Mouse (Mus musculus) stomach, postnatal 0 days (tissue): ENCODE results near the gene Hyal2. TPM values are rescaled to one million over a fixed set of nuclear protein-coding genes. Genes with fewer than 3 reads are reported as not detected.

Source experiments
- ATAC-seq: fragments of 200-750 bp; cut with Nextera tagmentation; 2 replicates; pipeline ENCODE4 v1.8.0; 2017; ENCODE audit not compliant: low FRiP score, low TSS enrichment
- DNase-seq: peaks from one replicate; pipeline ENCODE4 v3.0.0-alpha.2; 2016; ENCODE audit warnings: low spot score
- H3K27ac ChIP-seq: fragments of 300-500 bp; sonication (generic); replicated peaks from 2 replicates; pipeline ENCODE4 v1.5.1; 2014; ENCODE audit warnings: mild to moderate bottlenecking, control low read depth
- H3K27me3 ChIP-seq: fragments of 300-500 bp; sonication (generic); 2 replicates; pipeline ENCODE4 v1.6.1; 2014; ENCODE audit warnings: low read length; ENCODE audit not compliant: control insufficient read depth, insufficient read depth
- H3K36me3 ChIP-seq: fragments of 300-500 bp; sonication (generic); 2 replicates; pipeline ENCODE4 v1.6.1; 2014; ENCODE audit warnings: low read length, mixed read lengths; ENCODE audit not compliant: control insufficient read depth, insufficient read depth
- H3K4me1 ChIP-seq: fragments of 300-500 bp; sonication (generic); replicated peaks from 2 replicates; pipeline ENCODE4 v1.6.1; 2014; ENCODE audit warnings: antibody characterized with exemption; ENCODE audit not compliant: control insufficient read depth, insufficient read depth
- H3K4me2 ChIP-seq: fragments of 300-500 bp; sonication (generic); replicated peaks from 2 replicates; pipeline ENCODE4 v1.6.1; 2014; ENCODE audit warnings: low read depth, mild to moderate bottlenecking, control low read depth, moderate library complexity
- H3K4me3 ChIP-seq: fragments of 300-500 bp; sonication (generic); 2 replicates; pipeline ENCODE4 v1.5.1; 2014; ENCODE audit warnings: low read depth, low read length, control low read depth
- H3K9ac ChIP-seq: fragments of 300-500 bp; sonication (generic); 2 replicates; pipeline ENCODE4 v1.6.1; 2014; ENCODE audit warnings: mild to moderate bottlenecking, low read length, control low read depth, mixed read lengths
- H3K9me3 ChIP-seq: fragments of 300-500 bp; sonication (generic); 2 replicates; pipeline ENCODE4 v1.6.1; 2016; ENCODE audit warnings: low read length; ENCODE audit not compliant: control insufficient read depth
- CTCF ChIP-seq: IDR thresholded peaks from 2 replicates; pipeline ENCODE4 v1.5.1; 2016; ENCODE audit warnings: antibody characterized with exemption, low read depth, mild to moderate bottlenecking, moderate library complexity
- EP300 ChIP-seq: optimal IDR thresholded peaks from 2 replicates; pipeline ENCODE3; 2016; ENCODE audit warnings: antibody characterized with exemption
- WGBS: fragments of 180-500 bp; shearing (Covaris S2); extraction: QIAGEN DNeasy Blood & Tissue Kit; methylation state at CpG from one replicate; pipeline ENCODE4 v1.1.7; 2014; 5-methylcytosine and 5-hydroxymethylcytosine counted together
- polyA plus RNA-seq: library from polyadenylated mRNA; unstranded; fragments of >200 nt; fragmentation: Nextera tagmentation; extraction: Ambion mirVana; gene quantifications from 2 replicates; pipeline ENCODE4 v1.2.1, GENCODE M21; 2015

Hyal2 gene
- polyA plus RNA-seq, 1 experiment from 2014 or later, result 50.4 TPM

DNA sequence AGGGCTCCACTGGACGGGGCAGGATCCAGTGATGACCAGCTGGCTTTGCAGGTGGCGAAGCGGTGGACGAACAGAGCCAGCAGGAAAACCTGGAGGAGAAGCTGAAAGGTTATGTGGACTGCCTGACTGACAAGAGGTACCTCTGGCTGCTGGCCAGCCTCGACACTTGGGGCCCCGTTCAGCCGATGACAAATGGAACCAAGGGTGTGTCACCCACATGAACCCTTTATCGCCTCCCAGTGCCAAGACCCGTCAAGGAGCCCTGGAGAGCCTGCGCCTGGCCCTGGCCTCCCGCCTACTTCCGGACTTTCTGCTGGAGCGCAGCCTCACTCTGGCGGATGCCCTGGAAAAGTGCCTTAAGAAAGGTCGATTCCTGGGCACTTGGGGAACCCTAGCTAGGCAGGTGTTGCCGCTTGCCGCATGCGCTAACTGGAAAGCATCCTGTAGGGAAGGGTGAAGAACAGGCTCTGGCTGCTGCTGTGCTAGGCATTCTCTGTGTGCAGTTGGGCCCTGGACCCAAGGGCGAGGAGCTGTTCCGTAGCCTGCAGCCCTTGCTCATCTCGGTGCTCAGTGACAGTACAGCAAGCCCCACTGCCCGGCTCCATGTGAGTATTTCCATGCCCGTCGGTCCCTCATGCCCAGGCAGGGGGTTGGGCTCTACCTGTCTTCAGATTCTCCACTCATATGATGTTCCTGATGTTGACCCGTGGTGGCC lies 22.5 kb downstream of the Hyal2 start:
- Histone ChIP-seq H3K4me3 (0 out of 2 replicates have a peak overlapping the region, but pooled peaks have one; percentile 6), H3K4me2 (peak overlapping the region; percentile 29; the same call in 1 of the 2 replicates)
- peak; percentile 94 for DNase-seq

DNA sequence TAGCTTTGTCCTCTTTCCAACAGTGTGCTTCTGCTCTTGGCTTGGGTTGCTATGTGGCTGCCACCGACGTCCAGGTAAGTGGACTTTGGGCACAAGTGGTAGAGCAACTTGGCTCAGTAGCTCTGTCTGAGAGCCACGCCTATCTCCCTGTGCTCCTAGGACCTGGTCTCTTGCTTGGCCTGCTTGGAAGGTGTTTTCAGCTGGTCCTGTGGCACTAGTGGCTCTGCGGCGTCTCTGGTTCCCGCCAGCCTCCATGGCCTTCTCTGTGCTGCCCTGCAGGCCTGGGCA lies 23.0 kb downstream of the Hyal2 start:
- peaks cover 4% of the 10 kb centered on the region for H3K4me1 ChIP-seq
- H3K9me3 ChIP-seq, result no peaks in the 10 kb centered on the region
- peak overlapping the region; percentile 89 for H3K27ac ChIP-seq
- H3K4me3 ChIP-seq, result no peak overlapping the region
- WGBS, result 78% methylated on average over 6 of the region's 6 CpGs
- peak; percentile 68 for DNase-seq
- peak overlapping the region; percentile 29; the same call in 1 of the 2 replicates for H3K4me2 ChIP-seq
- TF ChIP-seq CTCF, result no peak
- TF ChIP-seq EP300, result no peak
- peak; percentile 27; the same call in 1 of the 2 replicates for ATAC-seq
- no peaks in the 10 kb centered on the region for H3K27me3 ChIP-seq
- no peak overlapping the region for H3K9ac ChIP-seq
- peaks cover 30% of the 10 kb centered on the region for H3K36me3 ChIP-seq

More for the DNA sequence above, 22.5 kb downstream of the Hyal2 start:
- WGBS, result 65% methylated on average over 25 of the region's 25 CpGs
- Histone ChIP-seq H3K9me3 (no peaks in the 10 kb centered on the region), H3K27me3 (no peaks in the 10 kb centered on the region), H3K36me3 (peaks cover 30% of the 10 kb centered on the region), H3K9ac (peak overlapping the region; percentile 13; the same call in 1 of the 2 replicates), H3K4me1 (peaks cover 4% of the 10 kb centered on the region), H3K27ac (peak overlapping the region; percentile 89)
- TF ChIP-seq EP300 (no peak), CTCF (peak; percentile 29; the same call in 1 of the 2 replicates)
- ATAC-seq, result peak; percentile 68

DNA sequence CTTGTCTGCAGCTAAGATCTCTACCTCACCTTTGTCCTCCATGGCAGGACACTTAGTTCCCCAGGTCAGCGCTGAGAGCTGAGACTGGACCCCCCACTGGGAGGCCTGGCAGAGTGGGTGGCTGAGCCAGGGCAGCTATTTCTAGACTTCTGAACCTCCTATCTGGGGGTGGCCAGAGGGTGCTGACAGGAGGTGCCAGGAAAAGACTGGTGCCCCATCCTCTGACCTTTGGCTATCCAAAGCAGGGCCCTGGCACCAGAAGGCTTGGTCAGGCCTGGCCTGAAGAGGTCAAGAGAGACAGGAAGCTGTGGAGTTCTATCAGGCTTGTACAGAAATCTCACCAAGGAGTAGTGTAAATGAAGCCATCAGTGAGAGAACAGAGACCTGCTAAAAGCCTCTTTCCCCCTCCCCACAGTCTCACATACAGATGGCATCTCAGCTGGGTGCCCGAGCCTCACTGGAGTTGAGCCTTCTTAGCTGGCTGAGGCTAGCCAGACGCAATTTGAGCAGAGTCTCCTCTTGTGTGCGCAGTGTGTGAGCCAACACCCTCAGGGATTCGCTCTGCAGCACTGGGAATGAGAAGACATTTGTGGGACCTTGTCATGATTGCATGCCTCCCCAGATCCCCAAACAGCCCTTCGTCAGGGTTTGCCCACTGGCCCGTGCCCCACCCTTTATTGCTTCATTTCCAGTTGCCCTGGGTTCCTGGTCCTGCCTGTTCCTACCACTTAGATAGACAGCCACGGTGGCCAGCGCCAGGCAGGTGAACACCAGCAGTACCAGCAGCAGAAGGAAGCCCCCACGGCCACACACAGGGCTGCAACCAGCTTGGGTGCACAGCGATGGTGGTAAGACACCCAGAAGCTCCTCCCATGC lies 25.6 kb downstream of the Hyal2 start:
- no peak overlapping the region for H3K4me2 ChIP-seq
- H3K9me3 ChIP-seq, result no peaks in the 10 kb centered on the region
- H3K4me3 ChIP-seq, result no peak overlapping the region
- 78% methylated on average over 11 of the region's 11 CpGs for WGBS
- no peak overlapping the region for H3K27ac ChIP-seq
- no peaks in the 10 kb centered on the region for H3K27me3 ChIP-seq
- peaks cover 30% of the 10 kb centered on the region for H3K36me3 ChIP-seq
- ATAC-seq (no peak), DNase-seq (no peak)
- peaks cover 2% of the 10 kb centered on the region for H3K4me1 ChIP-seq
- H3K9ac ChIP-seq, result no peak overlapping the region
- TF ChIP-seq EP300, result no peak
- TF ChIP-seq CTCF, result no peak

DNA sequence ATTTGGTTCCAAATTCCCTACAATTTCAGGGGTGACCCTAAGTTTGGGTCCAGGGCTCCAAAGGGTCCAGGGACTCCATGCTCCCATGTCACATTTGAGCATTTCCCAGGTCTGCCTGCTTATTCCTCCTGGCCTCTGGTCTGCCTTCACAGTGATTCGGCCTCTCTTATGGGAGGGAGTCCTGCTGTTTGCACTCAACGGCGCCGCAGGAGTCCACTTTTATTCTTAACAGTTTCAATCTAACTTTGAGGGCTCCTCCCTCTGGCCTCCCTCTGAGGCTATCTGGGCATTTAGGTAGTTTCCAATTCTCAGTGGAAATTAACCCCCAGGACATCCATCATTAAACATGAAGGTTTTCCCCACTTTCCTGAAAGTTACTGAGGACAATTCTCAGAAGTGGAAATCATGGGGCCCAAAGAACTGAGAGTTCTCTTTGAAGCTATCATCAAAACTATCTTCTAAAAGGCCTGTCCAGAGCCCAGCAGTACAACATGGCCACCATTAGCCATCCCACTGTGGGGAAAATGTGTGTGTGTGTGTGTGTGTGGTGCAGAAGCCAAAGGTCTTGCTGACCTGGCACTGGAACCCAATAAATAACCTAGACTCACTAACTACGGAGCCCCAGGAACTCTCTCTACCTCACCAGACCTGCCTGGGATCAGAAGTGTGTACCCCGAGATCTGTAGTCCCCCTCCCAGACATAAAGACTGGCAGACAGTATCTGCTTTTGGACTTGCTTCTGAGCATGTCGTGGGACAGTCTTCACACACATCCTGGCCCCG lies 26.7 kb downstream of the Hyal2 start:
- H3K4me2 ChIP-seq, result no peak overlapping the region
- H3K27ac ChIP-seq, result no peak overlapping the region
- H3K36me3 ChIP-seq, result peaks cover 30% of the 10 kb centered on the region
- no peak for ATAC-seq
- H3K4me1 ChIP-seq, result no peaks in the 10 kb centered on the region
- no peaks in the 10 kb centered on the region for H3K27me3 ChIP-seq
- H3K4me3 ChIP-seq, result no peak overlapping the region
- WGBS, result 69% methylated on average over 8 of the region's 8 CpGs
- no peak for DNase-seq
- H3K9ac ChIP-seq, result no peak overlapping the region
- H3K9me3 ChIP-seq, result no peaks in the 10 kb centered on the region
- no peak for TF ChIP-seq EP300
- TF ChIP-seq CTCF, result no peak

DNA sequence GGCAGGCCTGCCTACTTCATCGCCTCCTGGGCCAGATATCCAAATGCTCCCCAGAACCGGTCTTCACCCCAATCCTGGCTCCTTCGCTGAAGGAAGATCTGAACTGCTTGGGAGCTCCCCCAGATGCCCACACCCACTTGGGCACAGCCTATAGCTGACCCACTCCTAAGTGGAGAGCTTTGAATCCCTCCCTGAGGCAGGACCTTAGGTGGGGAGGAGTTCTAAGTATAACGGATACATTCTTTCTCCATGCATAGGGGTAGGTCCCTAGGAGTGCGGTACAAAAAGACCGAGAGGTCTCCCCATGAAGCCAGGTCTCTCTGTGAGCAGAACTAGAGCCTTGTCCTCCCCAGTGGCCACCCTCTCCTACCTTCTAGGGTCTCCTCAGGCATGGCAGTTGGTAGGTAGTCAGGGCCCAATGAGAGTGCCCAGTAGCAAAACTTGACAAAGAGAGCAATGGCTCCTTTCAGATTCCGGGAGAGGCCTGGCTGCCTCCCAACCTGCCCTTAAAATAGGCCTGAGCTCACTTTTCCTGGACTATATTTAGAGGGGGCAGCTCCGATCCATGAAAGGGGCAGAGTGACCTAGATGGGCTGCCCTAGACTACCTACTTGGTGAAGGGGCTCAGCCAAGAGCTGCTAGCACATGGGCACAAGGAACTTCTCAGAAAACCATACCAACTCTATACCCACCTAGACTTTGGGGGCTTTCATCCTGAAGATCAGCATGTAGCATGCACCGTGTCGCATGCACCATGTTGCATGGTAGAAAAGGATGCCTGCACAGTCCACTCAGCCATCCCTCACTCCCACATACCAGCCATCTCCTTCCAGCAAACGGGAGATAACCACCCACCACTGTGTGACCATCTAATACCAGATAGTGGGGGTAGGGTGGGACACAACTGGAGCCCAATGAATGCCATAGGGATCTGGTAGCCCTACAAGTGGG lies 29.1 kb downstream of the Hyal2 start:
- Histone ChIP-seq H3K9me3 (no peaks in the 10 kb centered on the region), H3K27me3 (no peaks in the 10 kb centered on the region), H3K4me3 (no peak overlapping the region), H3K27ac (no peak overlapping the region), H3K36me3 (peaks cover 13% of the 10 kb centered on the region), H3K4me2 (no peak overlapping the region), H3K4me1 (no peaks in the 10 kb centered on the region), H3K9ac (no peak overlapping the region)
- WGBS, result 80% methylated on average over 11 of the region's 11 CpGs
- DNase-seq (no peak), ATAC-seq (no peak)
- TF ChIP-seq EP300, result no peak
- no peak for TF ChIP-seq CTCF
